Mouse (Mus musculus): ENCODE measurements around the gene Pigp.
"Not testable (repeated sequence)": the region's sequence is repeated elsewhere in the genome, so short reads cannot be mapped to it uniquely, and the experiment has no call there.

Gene Pigp

DNA sequence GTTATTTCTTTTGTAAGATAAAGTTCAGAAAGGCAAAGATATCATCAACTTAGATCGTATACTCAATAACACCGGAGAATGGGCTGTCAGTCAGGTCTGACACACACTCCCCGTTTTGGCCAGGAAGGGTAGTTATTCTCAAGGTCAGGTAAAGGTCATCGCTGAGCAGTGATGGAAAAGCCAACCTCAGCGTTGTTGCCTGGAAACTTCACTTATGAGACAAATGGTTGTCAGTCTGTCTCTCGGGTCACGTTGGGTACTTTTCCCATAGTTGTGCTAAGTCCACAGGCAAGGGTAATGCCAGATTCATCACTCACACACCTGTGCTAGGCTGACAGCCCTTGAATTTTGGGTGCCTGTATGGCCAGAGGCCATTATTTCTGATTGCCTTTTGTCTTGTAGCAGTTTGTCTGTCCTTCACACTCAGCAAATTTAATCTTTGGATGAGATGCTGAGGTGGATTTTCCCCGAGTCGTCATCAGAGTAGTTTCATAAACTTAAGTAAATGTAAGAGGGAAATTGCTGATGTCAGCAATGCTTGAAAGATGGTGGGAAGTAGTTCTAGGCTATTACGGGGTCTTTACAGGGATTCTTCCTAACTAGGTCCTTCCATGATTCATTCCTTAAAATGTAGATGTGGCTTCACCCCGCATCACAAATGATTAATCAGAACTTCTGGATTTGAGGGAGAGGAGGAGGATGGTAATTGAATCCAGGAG is 14.7 kb downstream of the Pigp start:
- DNase-seq: no peak

DNA sequence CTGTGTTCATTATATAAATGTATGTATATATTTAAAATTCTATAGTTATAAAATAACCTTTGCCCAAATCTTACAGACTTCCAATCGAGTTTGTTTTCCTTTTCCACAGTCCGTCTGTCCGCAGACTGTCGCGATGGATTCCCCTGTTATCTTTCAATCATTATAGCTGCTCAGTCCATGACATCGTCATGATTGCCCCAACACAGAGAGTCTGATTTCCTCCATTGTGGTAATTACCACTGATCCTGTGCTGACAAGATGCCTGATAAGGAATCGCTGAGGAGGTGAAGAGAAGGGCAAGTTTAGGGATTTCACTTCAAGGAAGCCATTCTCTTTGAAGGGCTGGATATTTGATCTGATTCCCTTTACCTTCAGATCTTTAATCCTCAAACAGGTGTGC is 15.6 kb downstream of the Pigp start:
- DNase-seq: no peak

DNA sequence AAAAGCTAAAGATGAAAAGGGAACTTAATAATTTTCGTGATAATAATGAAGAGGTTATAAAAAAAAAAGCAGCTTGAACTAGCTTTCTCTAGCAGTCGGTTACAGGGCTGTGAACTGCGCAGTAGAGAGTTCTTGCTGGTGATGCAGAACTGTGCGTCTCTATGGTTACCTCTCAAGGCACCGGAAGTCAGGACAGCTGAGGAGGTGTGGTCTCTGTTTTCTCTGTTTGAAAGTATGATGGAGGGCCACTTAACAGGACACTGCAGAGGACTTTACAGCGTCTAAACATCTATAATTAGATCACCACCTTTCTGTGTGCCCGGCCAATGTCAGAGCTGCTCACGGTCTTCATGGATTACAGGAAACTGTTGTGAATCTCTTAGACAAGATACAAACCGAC is 17.2 kb downstream of the Pigp start:
- DNase-seq: peak in 1 of 2 experiments; percentile 25

DNA sequence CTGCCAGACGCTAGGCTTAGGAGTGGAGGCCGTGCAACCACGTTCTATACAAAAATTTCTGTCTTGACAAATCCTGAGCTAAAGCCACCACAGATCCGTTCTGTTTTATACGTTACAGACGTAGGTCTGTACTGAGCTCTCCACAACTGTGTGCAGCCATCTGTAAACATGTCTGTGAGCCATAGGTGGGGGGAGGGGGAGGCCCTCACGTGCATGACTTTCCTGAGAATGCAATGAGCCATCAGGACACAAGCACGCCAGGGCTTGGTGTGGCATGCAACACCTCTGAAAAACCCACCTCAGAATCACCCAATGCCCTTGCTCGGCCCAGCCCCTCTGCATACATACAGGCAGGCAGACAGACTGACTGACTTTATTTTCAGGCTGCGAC is 21.4 kb downstream of the Pigp start:
- DNase-seq: no peak

DNA sequence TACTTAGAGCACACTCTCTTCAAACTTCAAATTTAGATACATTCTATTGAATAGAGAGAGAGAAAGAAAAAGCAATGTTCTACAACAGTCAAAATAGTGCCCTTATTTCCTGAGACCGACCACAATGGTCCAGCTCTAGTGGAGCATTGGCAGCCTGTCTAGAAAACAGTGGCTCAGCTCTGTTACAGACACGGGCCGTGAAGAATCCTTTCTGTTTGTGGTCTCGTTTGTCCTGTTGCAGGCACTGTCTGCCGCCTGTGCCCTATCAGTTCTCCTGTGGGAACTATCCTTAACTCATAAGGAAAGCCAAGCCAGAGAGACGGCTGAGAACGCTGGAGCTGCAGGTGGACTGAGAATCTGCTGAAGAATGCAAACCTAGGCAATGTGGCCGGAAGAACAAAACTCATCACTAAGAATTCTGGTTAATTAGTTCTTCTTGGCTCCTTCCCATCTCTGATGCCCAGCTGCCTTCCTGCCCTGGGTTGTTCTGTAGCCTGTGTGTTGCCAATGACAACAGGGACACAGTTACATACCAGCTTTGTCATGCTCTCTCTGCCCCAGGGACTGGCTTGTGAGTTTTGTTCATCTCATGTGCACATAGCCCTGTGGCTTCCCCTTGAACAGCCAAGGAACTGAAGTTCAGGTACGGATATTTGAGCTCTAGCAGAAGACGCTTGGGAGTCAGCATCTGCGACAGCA is 21.9 kb downstream of the Pigp start:
- peak; percentile 34 to 42 for DNase-seq

DNA sequence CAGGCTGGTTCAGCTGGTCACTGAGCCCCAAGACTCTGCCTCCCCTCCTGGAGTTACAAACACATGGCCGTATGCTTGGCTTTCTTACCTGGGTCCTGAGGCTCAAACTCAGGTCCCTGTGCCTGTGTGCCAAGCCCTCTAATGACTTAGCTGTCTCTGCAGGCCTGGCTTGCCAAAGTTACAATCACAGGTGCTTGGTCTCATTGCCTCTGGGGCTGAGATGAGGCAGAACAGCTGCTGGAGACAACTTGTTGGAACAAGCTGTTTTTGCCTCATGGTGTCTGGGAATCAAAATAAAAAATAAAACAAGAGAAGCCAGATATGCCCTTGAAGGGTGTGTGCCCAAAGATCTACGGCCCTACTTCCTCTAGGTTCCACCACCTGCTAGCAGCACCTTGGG is 22.9 kb downstream of the Pigp start:
- DNase-seq: no peak

DNA sequence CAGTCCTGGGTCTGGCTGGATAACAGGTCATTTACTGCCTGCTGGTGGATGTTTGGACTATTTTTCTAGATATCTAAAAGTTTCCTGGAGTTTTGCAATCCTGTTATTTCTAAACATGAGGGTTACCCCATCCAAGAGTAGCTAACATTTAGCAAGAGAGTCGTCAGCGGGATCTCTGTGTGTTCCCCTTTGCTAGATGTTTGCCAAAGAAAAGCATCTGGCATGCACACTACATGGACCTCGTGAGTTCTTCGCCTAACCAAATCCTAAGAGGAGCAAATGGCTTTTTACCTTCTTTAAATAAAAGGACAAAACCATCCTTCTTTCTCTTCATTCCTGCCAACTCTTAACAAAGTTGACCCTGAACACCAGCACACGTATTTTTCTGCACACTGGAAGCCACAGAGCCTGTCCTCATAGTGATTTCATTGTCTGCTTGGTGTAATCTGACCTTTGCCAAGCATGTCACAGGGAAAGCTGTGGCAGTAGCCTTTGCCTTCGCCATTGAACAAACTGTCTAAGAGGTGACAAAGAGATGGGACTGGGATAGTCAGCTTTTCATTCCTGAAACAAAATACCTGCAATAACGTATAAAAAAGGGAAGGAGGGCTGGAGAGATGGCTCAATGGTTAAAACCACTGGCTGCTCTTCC is 24.4 kb downstream of the Pigp start:
- no peak for DNase-seq

DNA sequence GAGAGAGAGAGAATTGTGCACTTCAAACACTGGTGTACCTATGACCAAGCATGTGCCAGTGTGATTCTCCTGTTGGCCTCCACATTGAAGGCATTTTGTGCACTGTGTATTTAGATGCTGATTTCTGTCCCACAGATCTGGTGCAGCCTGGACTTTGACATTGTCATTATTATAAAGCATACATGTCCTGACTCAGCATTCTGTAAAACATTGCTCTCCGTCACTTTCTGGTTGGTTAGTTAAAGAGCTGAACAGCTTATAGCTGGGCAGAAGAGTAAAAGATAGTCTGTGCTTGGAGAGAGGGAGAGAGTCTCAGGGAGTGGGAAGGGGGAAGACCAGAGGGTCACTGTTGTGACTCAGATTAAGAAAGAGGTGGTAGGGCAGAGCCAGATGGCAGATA is 25.9 kb downstream of the Pigp start:
- DNase-seq: no peak

DNA sequence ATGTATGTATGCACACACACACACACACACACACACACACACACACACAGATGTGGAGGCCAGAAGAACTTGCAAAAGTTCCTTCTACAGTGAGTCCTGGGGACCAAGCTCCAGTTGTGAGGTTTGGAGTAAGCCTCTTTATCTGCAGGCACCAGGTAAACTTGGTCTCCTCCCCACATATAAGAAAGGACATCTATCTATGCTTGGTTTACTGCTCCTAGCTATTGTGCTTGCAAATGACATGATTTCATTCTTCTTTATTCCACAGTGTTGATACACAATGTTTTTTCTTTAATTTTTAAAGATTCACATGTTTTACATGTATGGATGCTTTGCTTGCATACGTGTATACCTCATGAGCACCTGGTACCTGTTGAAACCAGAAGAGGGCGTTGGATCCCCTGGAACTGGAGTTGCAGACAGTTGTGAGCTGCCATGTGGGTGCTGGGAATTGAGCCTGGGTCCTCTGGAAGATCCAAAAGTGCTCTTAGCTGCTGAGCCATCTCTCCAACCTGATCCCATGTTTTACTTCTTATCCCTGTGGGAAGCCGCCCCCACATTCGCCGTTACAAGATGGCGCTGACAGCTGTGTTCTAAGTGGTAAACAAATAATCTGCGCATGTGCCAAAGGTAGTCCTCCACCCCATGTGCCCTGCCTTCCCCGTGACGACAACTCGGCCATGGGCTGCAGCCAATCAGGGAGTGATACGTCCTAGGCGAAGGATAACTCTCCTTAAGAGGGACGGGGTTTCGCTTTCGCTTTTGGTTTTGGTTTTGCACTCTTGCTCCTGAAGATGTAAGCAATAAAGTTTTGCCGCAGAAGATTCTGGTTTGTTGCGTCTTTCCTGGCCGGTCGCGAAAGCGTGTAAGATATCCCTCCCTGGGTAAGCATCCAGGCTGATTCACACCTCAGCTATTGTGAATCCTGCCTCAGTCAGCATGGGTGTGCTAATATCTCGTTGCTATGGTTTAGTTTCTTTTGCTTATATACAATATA is 32.2 kb downstream of the Pigp start:
- not testable (repeated sequence) for DNase-seq

DNA sequence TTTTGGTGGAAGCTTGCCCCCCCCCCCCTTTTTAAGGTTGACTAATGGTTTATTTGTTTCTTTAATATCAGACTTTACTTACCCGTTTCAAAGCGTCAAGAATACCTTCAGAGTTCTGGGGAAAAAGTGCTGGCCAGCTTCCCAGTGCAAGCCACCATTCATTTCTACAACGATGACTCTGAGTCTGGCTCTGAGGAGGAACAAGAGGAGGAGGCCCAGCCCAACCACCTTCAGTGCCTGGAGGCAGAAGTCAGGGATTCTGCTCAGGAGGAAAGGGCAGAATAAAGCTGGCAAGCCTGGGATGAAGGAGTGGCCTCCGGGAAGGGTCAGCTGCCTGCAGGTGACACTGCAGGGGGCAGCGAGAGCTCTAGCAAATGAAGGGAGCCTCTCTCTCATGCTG is 36.0 kb downstream of the Pigp start:
- no peak for DNase-seq

DNA sequence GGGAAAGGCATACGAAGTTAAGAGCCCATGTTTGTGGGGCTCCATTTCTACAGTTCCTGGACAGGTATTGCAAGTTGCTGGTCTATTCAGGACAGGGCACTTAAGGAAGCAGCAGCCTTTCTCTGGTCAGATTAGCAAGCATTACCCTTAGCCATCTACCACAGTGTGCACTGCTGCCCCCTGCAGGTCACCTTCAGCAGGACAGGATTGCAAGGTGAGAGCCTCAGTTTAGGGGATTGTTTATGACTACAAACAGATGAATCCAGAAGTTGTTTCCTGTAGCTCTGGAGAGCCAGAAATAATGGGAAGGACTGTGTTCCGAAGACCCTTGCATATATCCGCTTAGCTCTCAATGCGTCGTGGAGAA is 39.8 kb downstream of the Pigp start:
- DNase-seq: peak; percentile 76 to 92

DNA sequence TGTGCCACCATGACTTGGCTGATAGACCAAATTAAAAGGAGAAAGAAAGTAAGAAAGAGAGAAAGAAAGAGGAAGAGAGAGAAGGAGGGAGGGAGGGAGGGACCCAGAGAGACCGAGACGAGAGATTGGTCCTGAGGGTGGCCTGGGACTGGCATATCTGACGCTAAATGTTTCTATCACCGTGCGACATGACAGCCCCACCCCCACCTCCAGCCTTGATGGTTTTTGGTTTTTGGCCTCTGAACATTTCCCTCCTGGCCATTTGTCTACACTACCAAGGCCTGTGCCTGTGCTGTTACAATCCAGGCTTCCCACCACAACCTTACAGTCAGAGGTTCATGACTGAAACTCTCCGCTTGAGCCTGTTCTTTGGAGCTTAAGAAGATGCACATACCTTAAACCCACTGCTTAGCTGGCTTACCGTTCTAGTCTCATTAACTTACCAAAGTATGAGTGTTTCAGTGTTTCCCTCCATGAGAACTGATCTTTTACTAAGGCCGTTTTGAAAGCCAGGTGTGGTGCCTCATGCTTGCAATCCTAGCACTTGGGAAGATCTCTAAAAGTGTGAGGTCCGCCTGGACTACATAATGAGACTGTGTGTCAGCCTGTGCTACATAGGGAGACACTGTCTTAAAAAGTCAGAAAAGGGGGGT is 40.3 kb downstream of the Pigp start:
- DNase-seq: no peak

DNA sequence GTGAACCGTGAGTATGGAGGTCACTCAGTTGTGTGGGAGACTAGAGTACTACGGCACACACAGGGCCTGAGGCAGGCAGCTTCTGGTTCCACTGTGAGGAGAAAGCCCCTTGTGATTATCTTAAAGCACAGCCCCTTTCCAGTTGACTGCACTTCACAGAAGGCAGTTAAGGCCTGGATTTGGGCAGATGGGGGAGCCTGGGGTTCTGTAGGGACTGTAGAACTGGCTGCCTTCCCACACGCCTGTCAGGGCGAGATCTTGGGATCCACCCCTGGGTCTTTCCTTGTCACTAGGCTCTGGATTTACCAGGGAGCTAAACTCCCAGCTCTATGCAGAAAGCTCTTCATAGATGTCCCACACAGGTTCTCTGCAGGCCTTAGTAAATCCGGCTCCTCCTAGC is 41.2 kb downstream of the Pigp start:
- DNase-seq: no peak

DNA sequence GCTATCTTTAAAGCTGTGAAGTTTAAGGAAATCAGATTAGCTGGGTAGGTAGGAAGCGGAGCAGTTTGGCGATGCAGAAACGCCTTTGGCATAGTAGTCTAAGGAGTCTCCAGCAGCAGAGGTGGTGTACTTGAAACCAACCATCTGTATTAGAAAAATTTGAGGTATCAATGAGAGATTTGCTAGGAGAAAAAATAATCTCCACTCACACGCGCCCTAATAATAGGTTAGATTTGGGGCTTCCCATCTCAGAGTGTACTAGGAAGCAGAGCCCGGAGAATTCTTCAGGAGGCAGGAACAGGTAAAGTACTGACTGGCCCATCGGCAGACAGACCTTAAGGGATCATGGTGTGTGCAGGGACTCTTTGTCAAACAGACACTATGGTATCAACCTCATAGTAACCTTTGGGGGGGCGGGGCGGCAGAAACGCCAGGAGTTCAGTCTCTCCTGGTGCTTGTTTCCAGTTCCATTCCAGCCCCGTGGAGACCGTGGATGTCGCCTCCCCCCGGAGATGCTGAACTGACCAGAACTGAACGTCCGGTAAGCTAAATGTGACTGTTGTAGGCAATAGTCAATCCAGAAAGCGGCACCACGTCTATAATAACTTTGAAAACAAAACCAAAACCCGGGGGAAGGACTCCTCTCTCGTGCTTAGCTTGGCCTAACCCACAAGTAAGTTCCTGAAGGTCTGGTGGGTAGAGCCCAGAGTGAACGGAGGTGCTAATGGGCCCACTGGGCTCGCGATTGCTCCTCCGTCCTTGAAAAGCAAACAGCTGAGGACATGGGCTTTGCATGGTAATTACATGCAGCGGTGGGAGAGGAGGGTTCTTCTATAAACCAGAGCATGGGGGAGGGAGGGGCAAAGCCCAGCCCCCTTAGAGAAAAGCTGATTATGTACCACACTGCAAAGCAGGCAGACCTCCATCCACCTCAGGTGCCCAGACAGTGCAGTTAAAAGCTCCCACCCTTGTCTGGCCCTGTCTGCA is 42.5 kb downstream of the Pigp start:
- peak in 1 of 2 experiments; percentile 37 for DNase-seq

DNA sequence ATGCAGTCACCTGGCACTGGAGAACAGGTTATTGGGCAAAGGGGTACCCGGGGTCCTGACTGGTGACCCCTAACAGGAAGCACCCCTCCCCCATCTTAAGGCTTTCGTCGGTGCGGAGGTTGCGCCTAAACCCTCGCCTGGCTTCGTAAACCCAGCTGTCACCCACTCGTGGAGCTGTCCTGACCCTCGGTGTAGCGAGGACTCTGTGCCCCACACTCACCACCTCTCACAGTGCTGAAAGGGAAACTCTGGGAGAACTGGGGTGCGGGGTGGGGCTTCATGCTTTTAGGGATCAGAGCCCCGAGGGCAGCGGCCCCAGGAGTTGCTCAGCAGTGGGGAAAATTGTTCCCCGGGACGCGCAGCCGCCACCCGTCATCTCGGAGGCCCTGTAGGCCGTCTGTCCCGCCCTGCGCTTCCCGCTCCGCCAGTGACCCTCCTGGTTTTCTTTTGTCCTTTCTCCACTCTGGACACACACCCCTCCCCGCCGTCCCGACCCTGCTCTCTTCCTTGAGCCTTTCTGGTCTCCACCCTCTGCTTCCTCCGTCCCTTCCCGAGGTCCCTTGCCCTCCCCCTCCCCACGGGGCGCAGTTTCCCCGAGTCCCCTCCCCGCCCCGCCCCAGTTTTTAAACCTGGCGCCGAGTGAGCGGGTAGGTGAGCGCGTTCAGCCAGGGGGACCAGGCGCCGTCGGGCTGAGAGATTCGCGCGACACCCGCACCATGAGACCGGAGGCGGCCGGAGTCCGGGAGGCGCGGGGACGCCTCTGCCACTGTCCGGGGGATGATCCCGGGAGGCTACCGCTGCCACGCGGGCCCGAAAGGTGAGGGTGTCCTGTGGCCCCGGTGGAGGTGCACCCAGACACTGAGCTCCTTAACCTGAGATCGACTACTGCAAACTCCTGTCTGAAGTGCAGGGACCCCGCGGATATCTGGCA is 43.6 kb downstream of the Pigp start, which contains the start of gene Ripply3:
Gene Ripply3 (plus strand): TSS at position 640 of the 931 bp plus-strand sequence.
- DNase-seq: peak; percentile 84 to 86

DNA sequence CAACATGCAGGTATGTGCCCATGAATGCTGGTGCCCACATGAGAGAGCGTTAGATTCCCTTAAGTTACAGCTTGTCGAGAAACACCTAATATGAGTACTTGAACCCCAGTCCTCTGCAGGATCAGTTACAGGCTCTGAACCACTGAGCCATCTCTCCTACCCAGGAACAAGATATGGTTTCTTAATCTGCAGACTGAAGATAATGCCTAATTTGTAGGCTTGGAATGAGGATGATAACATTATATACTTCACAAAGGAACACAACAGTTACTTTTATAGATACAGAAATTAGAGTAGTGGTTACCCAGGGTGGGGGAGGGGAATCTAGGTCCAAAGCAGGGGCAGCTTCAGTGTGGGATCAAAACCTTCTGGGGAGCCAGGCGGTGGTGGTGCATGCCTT is 45.6 kb downstream of the Pigp start:
- no peak for DNase-seq

DNA sequence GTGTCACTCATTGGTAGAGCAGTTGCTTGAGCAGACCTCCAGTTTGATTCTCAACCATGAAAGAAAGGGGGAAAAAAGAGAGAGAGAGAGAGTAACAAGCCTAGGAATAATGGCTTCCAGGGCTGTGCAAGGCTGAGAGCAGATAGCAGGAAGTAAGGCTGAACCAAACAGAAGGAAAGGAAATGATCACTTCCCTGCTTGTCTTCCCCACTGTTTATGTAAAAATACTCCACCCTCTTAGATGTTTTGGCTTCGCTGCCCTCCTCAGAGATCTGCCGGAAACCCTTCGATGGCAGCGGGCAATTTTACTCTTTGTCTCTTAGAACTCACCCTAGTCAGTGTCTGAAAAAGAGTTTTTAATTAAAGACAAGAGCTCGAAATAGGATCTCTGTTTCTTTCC is 48.0 kb downstream of the Pigp start:
- peak in 1 of 2 experiments; percentile 31 for DNase-seq

DNA sequence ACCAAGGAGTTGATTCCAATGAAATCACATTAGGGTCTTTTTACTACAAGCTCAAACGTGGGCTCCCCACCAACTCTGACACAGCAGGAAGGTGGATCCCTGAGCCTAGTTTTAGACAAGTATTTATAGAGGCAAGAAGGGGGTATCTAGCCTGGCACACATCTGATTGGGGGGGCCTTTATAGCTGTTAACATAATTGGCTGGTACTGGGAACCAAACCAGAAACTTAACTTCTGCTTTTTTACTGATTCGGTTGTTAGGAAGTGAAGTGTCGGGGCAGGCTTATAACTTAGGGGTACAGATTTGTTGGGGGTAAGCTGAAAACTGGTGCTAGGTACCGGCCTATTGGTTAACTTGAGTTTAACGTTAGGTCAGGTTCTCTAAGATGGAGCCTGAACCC is 51.4 kb downstream of the Pigp start:
- DNase-seq: no peak

DNA sequence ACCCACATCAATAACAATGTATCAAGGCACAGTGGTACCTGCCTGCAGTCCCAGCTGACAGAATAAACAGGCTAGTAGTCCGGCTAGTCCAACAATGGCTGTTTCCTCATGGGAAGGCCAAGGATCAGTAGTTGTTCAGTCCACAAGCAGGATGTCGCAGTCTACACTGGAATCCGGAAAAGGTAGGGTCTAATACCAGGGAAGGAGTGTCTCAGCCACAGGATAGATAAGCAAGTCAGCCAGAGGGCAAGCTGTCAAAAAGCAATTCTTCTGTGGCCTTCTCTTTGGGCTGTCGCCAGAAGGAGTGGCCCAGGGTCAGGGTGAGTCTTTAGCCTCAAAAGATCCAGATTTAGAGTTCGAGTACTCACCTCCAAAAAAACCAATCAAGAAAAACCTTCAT is 53.9 kb downstream of the Pigp start:
- peak; percentile 79 to 86 for DNase-seq

DNA sequence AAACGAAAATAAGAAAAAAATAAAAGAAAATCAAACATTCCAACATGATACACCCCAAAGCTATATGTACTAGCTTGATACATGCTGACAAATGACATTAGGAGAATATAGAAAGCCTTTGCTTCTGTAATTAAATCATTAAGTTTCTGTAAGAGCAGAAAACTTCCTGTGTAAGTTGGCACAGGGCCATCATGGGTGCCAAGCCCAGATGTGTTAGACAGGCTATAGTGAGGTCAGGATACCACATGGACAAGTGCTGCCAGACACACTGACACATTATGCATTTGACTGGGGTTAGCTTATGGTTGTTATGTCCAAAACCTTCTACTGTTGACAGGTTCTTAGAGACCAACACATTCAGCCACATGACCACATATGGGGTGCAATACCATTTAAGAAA is 56.4 kb downstream of the Pigp start:
- no peak for DNase-seq
